Mouse (Mus musculus) heart, embryonic 16.5 days (tissue): ENCODE results near the gene Magi2. TPM values are rescaled to one million over a fixed set of nuclear protein-coding genes. Genes with fewer than 3 reads are reported as not detected.

Experiments used
- ATAC-seq: fragments of 200-750 bp; cut with Nextera tagmentation; replicated peaks from 2 replicates; pipeline ENCODE4 v1.8.0; 2017; ENCODE audit warnings: moderate number of reproducible peaks; ENCODE audit not compliant: insufficient read depth, low FRiP score; ENCODE audit errors: extremely low read depth
- H3K27ac ChIP-seq: fragments of 300-500 bp; sonication (generic); 2 replicates; pipeline ENCODE4 v1.5.1; 2014; ENCODE audit warnings: mild to moderate bottlenecking, low read length, control low read depth, moderate library complexity
- H3K27me3 ChIP-seq: fragments of 300-500 bp; sonication (generic); 2 replicates; pipeline ENCODE4 v1.6.1; 2014; ENCODE audit warnings: low read length, mixed read lengths; ENCODE audit not compliant: control insufficient read depth, insufficient read depth
- H3K36me3 ChIP-seq: fragments of 300-500 bp; sonication (generic); 2 replicates; pipeline ENCODE4 v1.6.1; 2014; ENCODE audit not compliant: control insufficient read depth, insufficient read depth
- H3K4me1 ChIP-seq: fragments of 300-500 bp; sonication (generic); 2 replicates; pipeline ENCODE4 v1.6.1; 2014; ENCODE audit warnings: low read length, mixed read lengths; ENCODE audit not compliant: control insufficient read depth, insufficient read depth
- H3K4me2 ChIP-seq: fragments of 300-500 bp; sonication (generic); 2 replicates; pipeline ENCODE4 v1.6.1; 2014; ENCODE audit warnings: low read depth, mild to moderate bottlenecking, control low read depth, low read length
- H3K4me3 ChIP-seq: fragments of 300-500 bp; sonication (generic); 2 replicates; pipeline ENCODE4 v1.5.1; 2014; ENCODE audit warnings: mild to moderate bottlenecking, control low read depth, low read length
- H3K9ac ChIP-seq: fragments of 300-500 bp; sonication (generic); 2 replicates; pipeline ENCODE4 v1.6.1; 2014; ENCODE audit warnings: low read length, control low read depth
- H3K9me3 ChIP-seq: fragments of 300-500 bp; sonication (generic); replicated peaks from 2 replicates; pipeline ENCODE4 v1.6.1; 2016; ENCODE audit warnings: low read length; ENCODE audit not compliant: control insufficient read depth
- WGBS: fragments of 180-500 bp; shearing (Covaris S2); extraction: QIAGEN DNeasy Blood & Tissue Kit; methylation state at CpG from one replicate; pipeline ENCODE4 v1.1.7; 2014; 5-methylcytosine and 5-hydroxymethylcytosine counted together
- polyA plus RNA-seq: library from polyadenylated mRNA; unstranded; fragments of >200 nt; fragmentation: Nextera tagmentation; extraction: Ambion mirVana; gene quantifications from 2 replicates; pipeline ENCODE4 v1.2.1, GENCODE M21; 2015

Gene Magi2
- polyA plus RNA-seq, 1 experiment from 2014 or later, result 3.3 TPM

DNA sequence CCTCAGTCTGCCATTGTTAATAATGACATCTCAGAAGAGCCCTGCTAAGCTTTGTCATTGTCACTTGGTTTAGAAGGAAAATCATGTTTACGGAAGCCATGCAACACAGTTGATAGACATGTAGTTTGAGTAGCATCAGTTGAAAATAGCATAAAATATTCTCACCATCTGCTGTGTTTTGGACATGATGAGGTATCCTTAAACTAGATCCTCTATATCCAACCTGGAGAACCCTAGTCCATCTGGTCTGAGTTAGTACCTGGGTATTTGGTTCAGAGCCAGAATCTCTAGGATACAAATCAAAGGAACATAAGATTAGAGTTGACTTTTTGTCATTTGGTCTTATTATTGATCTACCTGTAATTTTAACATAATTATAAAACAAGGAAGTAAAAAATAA lies 385.0 kb downstream of the Magi2 start:
- 88% methylated on average over 1 of the region's 1 CpGs for WGBS
- H3K36me3 ChIP-seq, result no peaks in the 10 kb centered on the region
- no peak overlapping the region for H3K4me3 ChIP-seq
- no peak overlapping the region for H3K27ac ChIP-seq
- H3K9me3 ChIP-seq, result no peaks in the 10 kb centered on the region
- H3K27me3 ChIP-seq, result no peaks in the 10 kb centered on the region
- H3K9ac ChIP-seq, result no peak overlapping the region
- no peak for ATAC-seq
- no peak overlapping the region for H3K4me2 ChIP-seq
- no peaks in the 10 kb centered on the region for H3K4me1 ChIP-seq

- no peak for ATAC-seq
- Histone ChIP-seq H3K27ac (no peak overlapping the region), H3K4me1 (no peaks in the 10 kb centered on the region), H3K36me3 (no peaks in the 10 kb centered on the region), H3K9ac (no peak overlapping the region), H3K4me3 (no peak overlapping the region), H3K9me3 (no peaks in the 10 kb centered on the region), H3K27me3 (no peaks in the 10 kb centered on the region), H3K4me2 (no peak overlapping the region)
- 79% methylated on average over 5 of the region's 5 CpGs for WGBS
Observed at GRCm38 (mm10) chr5:19621678-19622077, 394.8 kb downstream of the Magi2 start.

DNA sequence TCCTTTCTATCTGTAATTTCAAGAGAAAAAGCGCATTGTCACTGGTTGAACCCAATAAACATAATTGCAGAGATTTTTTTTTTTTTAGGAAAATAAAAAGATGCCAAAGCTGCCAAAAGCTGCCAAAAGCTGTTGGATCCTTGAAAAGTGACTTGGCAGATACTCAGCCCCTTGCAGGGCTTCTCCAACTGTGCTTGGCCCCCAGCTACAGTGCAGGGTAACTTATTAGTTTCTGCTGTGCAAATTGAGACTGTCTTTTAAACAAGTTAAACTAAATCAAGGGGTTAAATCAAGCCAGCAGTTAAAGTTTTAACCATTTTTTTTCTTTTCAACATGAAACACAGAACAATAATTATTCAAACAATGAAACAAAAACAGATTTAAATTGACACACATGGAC lies 407.1 kb downstream of the Magi2 start:
- H3K27ac ChIP-seq, result no peak overlapping the region
- no peaks in the 10 kb centered on the region for H3K9me3 ChIP-seq
- no peak overlapping the region for H3K4me2 ChIP-seq
- no peak overlapping the region for H3K9ac ChIP-seq
- H3K4me1 ChIP-seq, result no peaks in the 10 kb centered on the region
- 89% methylated on average over 1 of the region's 1 CpGs for WGBS
- H3K4me3 ChIP-seq, result no peak overlapping the region
- H3K36me3 ChIP-seq, result no peaks in the 10 kb centered on the region
- no peak for ATAC-seq
- no peaks in the 10 kb centered on the region for H3K27me3 ChIP-seq

DNA sequence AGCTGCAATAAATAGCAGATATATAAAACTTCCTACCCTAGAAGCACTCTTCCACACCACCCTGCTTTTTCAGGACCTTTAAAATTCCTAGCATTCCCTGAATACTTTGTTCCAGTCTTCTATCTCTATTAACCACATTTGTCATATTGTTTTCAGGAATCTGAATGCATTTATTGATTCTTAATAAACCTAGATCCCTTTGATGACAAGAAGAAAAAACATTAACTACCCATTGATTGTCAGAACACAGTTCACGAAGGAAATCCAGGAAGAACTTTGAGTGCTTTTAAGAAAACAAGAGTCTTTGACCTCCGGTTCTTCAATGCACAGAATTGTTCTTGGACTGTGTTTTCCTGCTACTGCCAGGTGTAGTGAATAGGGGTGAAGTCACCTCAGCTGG lies 411.0 kb downstream of the Magi2 start:
- Histone ChIP-seq H3K4me2 (no peak overlapping the region), H3K9ac (no peak overlapping the region), H3K27me3 (no peaks in the 10 kb centered on the region), H3K4me3 (no peak overlapping the region), H3K4me1 (no peaks in the 10 kb centered on the region), H3K36me3 (no peaks in the 10 kb centered on the region), H3K9me3 (no peaks in the 10 kb centered on the region), H3K27ac (no peak overlapping the region)
- WGBS, result 55% methylated on average over 2 of the region's 2 CpGs
- ATAC-seq, result no peak

- Histone ChIP-seq H3K4me1 (no peaks in the 10 kb centered on the region), H3K4me2 (no peak overlapping the region), H3K9me3 (no peaks in the 10 kb centered on the region), H3K36me3 (no peaks in the 10 kb centered on the region), H3K4me3 (no peak overlapping the region), H3K9ac (no peak overlapping the region), H3K27me3 (no peaks in the 10 kb centered on the region), H3K27ac (no peak overlapping the region)
- WGBS, result 61% methylated on average over 1 of the region's 1 CpGs
- no peak for ATAC-seq
Observed at GRCm38 (mm10) chr5:19655986-19656385, 429.1 kb downstream of the Magi2 start.

DNA sequence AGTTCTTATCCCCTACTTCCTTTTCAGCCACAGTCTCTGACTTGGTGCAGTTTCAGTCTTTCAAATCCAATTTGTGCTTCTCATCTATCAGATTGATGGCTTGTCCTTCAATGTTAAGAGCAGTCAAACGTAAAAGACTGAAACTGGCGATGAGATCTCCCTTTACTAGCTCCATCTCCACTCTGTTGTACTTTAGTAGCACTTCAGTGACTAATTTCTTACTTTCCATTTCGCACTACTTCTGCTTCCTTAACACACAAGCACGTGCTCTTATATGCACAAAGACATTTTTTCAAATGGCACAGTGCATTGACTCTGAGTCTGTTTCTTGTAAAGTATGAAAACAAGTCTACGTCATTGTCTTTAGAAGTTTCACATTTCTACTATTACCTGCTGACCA lies 439.6 kb downstream of the Magi2 start:
- no peak overlapping the region for H3K4me2 ChIP-seq
- no peak overlapping the region for H3K4me3 ChIP-seq
- H3K36me3 ChIP-seq, result no peaks in the 10 kb centered on the region
- no peaks in the 10 kb centered on the region for H3K9me3 ChIP-seq
- no peak for ATAC-seq
- no peak overlapping the region for H3K27ac ChIP-seq
- H3K9ac ChIP-seq, result no peak overlapping the region
- H3K4me1 ChIP-seq, result no peaks in the 10 kb centered on the region
- H3K27me3 ChIP-seq, result no peaks in the 10 kb centered on the region
- WGBS, result 75% methylated on average over 5 of the region's 5 CpGs

GRCm38 (mm10) chr5:19717296-19717695 lies 490.5 kb downstream of the Magi2 start:
- no peak overlapping the region for H3K9ac ChIP-seq
- H3K4me3 ChIP-seq, result no peak overlapping the region
- H3K27me3 ChIP-seq, result no peaks in the 10 kb centered on the region
- no peaks in the 10 kb centered on the region for H3K36me3 ChIP-seq
- no peaks in the 10 kb centered on the region for H3K9me3 ChIP-seq
- WGBS, result 80% methylated on average over 2 of the region's 2 CpGs
- no peak overlapping the region for H3K27ac ChIP-seq
- no peaks in the 10 kb centered on the region for H3K4me1 ChIP-seq
- ATAC-seq, result no peak
- H3K4me2 ChIP-seq, result no peak overlapping the region

DNA sequence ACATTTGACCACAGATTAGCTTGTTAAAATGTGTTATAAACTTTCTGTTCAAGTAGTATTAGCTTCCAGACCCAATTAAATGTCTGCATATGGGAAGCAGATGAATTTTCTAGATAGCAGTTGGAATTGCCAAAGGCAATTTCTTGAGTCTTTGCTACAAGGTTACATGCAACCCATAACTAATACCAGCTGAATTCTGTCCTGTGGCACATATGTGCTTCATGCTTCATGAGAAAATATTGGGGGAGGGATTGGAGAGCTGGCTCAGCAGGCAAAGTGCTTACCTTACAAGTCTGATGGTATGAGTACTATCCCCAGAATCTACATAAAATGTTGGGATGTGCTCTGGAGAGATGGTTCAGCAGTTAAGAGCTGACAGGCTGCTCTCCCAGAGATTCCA lies 499.4 kb downstream of the Magi2 start:
- H3K9me3 ChIP-seq, result no peaks in the 10 kb centered on the region
- no peak overlapping the region for H3K4me2 ChIP-seq
- no peak for ATAC-seq
- H3K27ac ChIP-seq, result no peak overlapping the region
- H3K36me3 ChIP-seq, result no peaks in the 10 kb centered on the region
- H3K4me1 ChIP-seq, result no peaks in the 10 kb centered on the region
- no peaks in the 10 kb centered on the region for H3K27me3 ChIP-seq
- no peak overlapping the region for H3K4me3 ChIP-seq
- H3K9ac ChIP-seq, result no peak overlapping the region

GRCm38 (mm10) chr5:19745376-19745775 lies 518.5 kb downstream of the Magi2 start:
- ATAC-seq, result no peak
- WGBS, result 86% methylated on average over 2 of the region's 2 CpGs
- Histone ChIP-seq H3K4me3 (no peak overlapping the region), H3K9me3 (no peaks in the 10 kb centered on the region), H3K4me2 (no peak overlapping the region), H3K9ac (no peak overlapping the region), H3K27ac (no peak overlapping the region), H3K4me1 (no peaks in the 10 kb centered on the region), H3K36me3 (no peaks in the 10 kb centered on the region), H3K27me3 (no peaks in the 10 kb centered on the region)

GRCm38 (mm10) chr5:19745916-19746315 lies 519.1 kb downstream of the Magi2 start:
- H3K27me3 ChIP-seq, result no peaks in the 10 kb centered on the region
- no peak overlapping the region for H3K9ac ChIP-seq
- no peaks in the 10 kb centered on the region for H3K36me3 ChIP-seq
- WGBS, result 73% methylated on average over 6 of the region's 6 CpGs
- ATAC-seq, result no peak
- no peak overlapping the region for H3K4me2 ChIP-seq
- H3K27ac ChIP-seq, result no peak overlapping the region
- H3K4me1 ChIP-seq, result no peaks in the 10 kb centered on the region
- H3K4me3 ChIP-seq, result no peak overlapping the region
- no peaks in the 10 kb centered on the region for H3K9me3 ChIP-seq
